Mouse (Mus musculus) neural tube, embryonic 15.5 days (tissue): Measurements from ENCODE around the gene Adgrg1. TPM values are rescaled to one million over a fixed set of nuclear protein-coding genes. Genes with fewer than 3 reads are reported as not detected.

Experiments used
- ATAC-seq: fragments of 200-750 bp; cut with Nextera tagmentation; 2 replicates; pipeline ENCODE4 v1.8.0; 2017; ENCODE audit warnings: mild to moderate bottlenecking, moderate TSS enrichment, moderate library complexity; ENCODE audit not compliant: low FRiP score
- H3K27ac ChIP-seq: fragments of 300-500 bp; sonication (generic); replicated peaks from 2 replicates; pipeline ENCODE4 v1.5.1; 2015; ENCODE audit warnings: mild to moderate bottlenecking, inconsistent platforms
- H3K27me3 ChIP-seq: fragments of 300-500 bp; sonication (generic); replicated peaks from 2 replicates; pipeline ENCODE4 v1.6.1; 2015; ENCODE audit warnings: inconsistent platforms
- H3K36me3 ChIP-seq: fragments of 300-500 bp; sonication (generic); 2 replicates; pipeline ENCODE4 v1.6.1; 2015; ENCODE audit warnings: inconsistent platforms
- H3K4me1 ChIP-seq: fragments of 300-500 bp; sonication (generic); 2 replicates; pipeline ENCODE4 v1.6.1; 2015; ENCODE audit warnings: inconsistent platforms
- H3K4me2 ChIP-seq: fragments of 300-500 bp; sonication (generic); 2 replicates; pipeline ENCODE4 v1.6.1; 2015; ENCODE audit warnings: inconsistent platforms, mild to moderate bottlenecking, moderate library complexity
- H3K4me3 ChIP-seq: fragments of 300-500 bp; sonication (generic); replicated peaks from 2 replicates; pipeline ENCODE4 v1.5.1; 2015; ENCODE audit warnings: mild to moderate bottlenecking, inconsistent platforms
- H3K9ac ChIP-seq: fragments of 300-500 bp; sonication (generic); replicated peaks from 2 replicates; pipeline ENCODE4 v1.6.1; 2015; ENCODE audit warnings: mild to moderate bottlenecking, inconsistent platforms
- H3K9me3 ChIP-seq: fragments of 300-500 bp; sonication (generic); replicated peaks from 2 replicates; pipeline ENCODE4 v1.6.1; 2016; ENCODE audit warnings: inconsistent platforms
- WGBS: fragments of 180-500 bp; shearing (Covaris S2); methylation state at CpG from one replicate; pipeline ENCODE4 v1.1.7; 2015; ENCODE audit warnings: mixed read lengths; 5-methylcytosine and 5-hydroxymethylcytosine counted together
- polyA plus RNA-seq: library from polyadenylated mRNA; unstranded; fragments of >200 nt; fragmentation: Nextera tagmentation; extraction: Ambion mirVana; gene quantifications from 2 replicates; pipeline ENCODE4 v1.2.1, GENCODE M21; 2015

Gene Adgrg1
- polyA plus RNA-seq, 1 experiment from 2014 or later, result 80.9 TPM

GRCm38 (mm10) chr8:95049636-95050035, 75.1 kb downstream of the Adgrg1 start:
- no peaks in the 10 kb centered on the region for H3K27me3 ChIP-seq
- no peak overlapping the region for H3K4me2 ChIP-seq
- no peaks in the 10 kb centered on the region for H3K9me3 ChIP-seq
- H3K4me1 ChIP-seq, result peaks cover 7% of the 10 kb centered on the region; the same call in 1 of the 2 replicates
- WGBS, result 73% methylated on average over 2 of the region's 2 CpGs
- no peak overlapping the region for H3K4me3 ChIP-seq
- H3K27ac ChIP-seq, result no peak overlapping the region
- H3K36me3 ChIP-seq, result no peaks in the 10 kb centered on the region
- no peak overlapping the region for H3K9ac ChIP-seq
- no peak for ATAC-seq

DNA sequence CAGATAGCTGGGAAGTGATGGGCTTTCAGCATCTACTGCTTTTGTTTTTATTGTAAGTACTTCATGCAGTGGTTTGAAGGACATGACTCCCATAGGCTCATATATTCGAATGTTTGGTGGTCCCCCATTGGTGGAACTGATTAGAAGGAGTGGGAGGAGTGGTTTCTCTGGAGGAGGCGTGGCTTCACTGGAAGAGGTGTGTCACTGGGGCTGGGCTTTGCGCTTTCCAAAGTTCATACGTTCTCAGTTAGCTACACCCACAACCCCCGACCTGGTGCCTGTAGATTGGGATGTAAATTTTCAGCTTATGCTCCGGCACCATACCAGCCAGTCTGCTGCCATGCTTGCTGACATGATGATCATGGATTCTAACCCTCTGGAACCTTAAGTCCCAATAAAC, 79.9 kb downstream of the Adgrg1 start:
- H3K27ac ChIP-seq, result no peak overlapping the region
- H3K9ac ChIP-seq, result no peak overlapping the region
- peaks cover 4% of the 10 kb centered on the region; the same call in 1 of the 2 replicates for H3K4me1 ChIP-seq
- H3K9me3 ChIP-seq, result no peaks in the 10 kb centered on the region
- H3K36me3 ChIP-seq, result no peaks in the 10 kb centered on the region
- no peak; the same call in 1 of the 2 replicates for ATAC-seq
- no peak overlapping the region for H3K4me2 ChIP-seq
- H3K4me3 ChIP-seq, result no peak overlapping the region
- no peaks in the 10 kb centered on the region for H3K27me3 ChIP-seq
- 64% methylated on average over 6 of the region's 6 CpGs for WGBS

- Histone ChIP-seq H3K9ac (no peak within 1 kb of the TSS), H3K4me2 (peak within 1 kb of the TSS; percentile 20; the same call in 1 of the 2 replicates), H3K27me3 (no peaks in the 10 kb centered on the region), H3K4me3 (no peak within 1 kb of the TSS), H3K9me3 (no peaks in the 10 kb centered on the region), H3K4me1 (peaks cover 4% of the 10 kb centered on the region; the same call in 1 of the 2 replicates), H3K36me3 (no peaks in the 10 kb centered on the region), H3K27ac (no peak within 1 kb of the TSS)
- ATAC-seq, result peak; percentile 82
- WGBS, result 29% methylated on average over 2 of the region's 2 CpGs
Measured at GRCm38 (mm10) chr8:95054927-95055510, 80.5 kb downstream of the Adgrg1 start, which contains the start of gene Drc7. TSS of gene Drc7 (plus strand) at chr8:95055103.

DNA sequence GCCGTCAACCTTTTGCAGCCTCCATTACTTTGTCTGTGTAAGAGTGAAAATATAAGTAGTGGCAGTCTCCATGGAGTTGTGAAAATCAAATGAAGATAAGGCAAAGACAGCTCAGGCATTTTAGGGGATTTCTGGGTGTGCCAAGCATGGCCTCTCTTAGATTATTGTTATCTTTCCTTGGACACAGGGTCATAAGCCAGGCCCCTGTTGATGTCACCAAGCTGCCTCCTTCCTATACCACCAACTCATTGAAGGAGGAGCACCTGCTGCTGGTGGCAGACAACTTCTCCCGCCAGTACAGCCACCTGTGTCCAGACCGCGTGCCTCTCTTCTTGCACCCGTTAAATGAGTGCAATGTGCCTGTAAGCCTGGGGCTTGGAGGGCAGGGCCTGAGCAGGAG, 81.9 kb downstream of the Adgrg1 start:
- H3K36me3 ChIP-seq, result no peaks in the 10 kb centered on the region
- H3K27me3 ChIP-seq, result no peaks in the 10 kb centered on the region
- H3K27ac ChIP-seq, result no peak overlapping the region
- peaks cover 4% of the 10 kb centered on the region; the same call in 1 of the 2 replicates for H3K4me1 ChIP-seq
- no peak for ATAC-seq
- 77% methylated on average over 5 of the region's 5 CpGs for WGBS
- no peak overlapping the region for H3K4me2 ChIP-seq
- no peak overlapping the region for H3K4me3 ChIP-seq
- no peaks in the 10 kb centered on the region for H3K9me3 ChIP-seq
- H3K9ac ChIP-seq, result no peak overlapping the region

GRCm38 (mm10) chr8:95058661-95059060, 84.1 kb downstream of the Adgrg1 start:
- ATAC-seq, result no peak

DNA sequence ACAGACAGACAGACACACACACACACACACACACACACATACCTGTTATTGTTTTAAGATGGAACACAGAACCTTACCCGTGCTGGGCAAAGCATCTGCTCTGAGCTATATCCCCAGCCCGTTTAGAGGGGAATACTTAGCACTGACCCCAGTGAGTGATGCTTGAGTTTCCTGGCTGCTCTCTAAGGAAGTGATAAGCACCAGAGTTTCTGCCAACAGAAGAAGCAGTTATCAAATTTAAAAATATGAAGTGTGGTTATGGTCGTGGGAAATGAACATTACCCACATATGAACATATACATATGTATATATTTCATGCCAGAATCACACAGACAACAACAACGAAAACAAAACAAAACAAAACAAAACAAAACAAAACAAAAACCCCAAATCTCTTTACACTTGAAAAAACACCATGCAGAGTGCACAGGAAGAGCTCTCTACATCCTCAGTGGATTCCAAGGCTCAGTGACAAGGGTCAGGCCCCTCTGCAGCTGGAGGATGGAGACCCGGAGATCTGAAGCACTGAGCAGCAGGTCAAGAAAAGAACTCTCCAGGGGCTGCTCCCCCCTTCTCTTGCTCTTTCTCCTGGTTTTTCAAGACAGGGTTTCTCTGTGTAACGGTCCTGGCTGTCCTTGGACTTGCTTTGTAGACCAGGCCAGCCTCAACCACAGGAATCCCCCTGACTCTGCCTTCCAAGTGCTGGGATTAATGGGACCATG, 85.4 kb downstream of the Adgrg1 start:
- ATAC-seq, result no peak
- Histone ChIP-seq H3K4me2 (no peak overlapping the region), H3K36me3 (no peaks in the 10 kb centered on the region), H3K27ac (no peak overlapping the region), H3K9ac (no peak overlapping the region), H3K4me1 (peaks cover 2% of the 10 kb centered on the region; the same call in 1 of the 2 replicates), H3K4me3 (no peak overlapping the region), H3K9me3 (no peaks in the 10 kb centered on the region), H3K27me3 (no peaks in the 10 kb centered on the region)
- WGBS, result 74% methylated on average over 6 of the region's 6 CpGs

More at GRCm38 (mm10) chr8:95058661-95059060, 84.1 kb downstream of the Adgrg1 start:
- Histone ChIP-seq H3K27ac (no peak overlapping the region), H3K4me2 (no peak overlapping the region), H3K27me3 (no peaks in the 10 kb centered on the region), H3K4me3 (no peak overlapping the region), H3K36me3 (no peaks in the 10 kb centered on the region), H3K4me1 (peaks cover 4% of the 10 kb centered on the region; the same call in 1 of the 2 replicates), H3K9me3 (no peaks in the 10 kb centered on the region), H3K9ac (no peak overlapping the region)
- 87% methylated on average over 6 of the region's 6 CpGs for WGBS

Other genes with a start within 250 kb of the Adgrg1 start
- 0.10 TPM in 1 of 2 replicates, not detected in the other for gene Ccl22, start 229.2 kb upstream of the Adgrg1 start, polyA plus RNA-seq
- gene Cx3cl1, start 202.7 kb upstream of the Adgrg1 start, polyA plus RNA-seq, result 56.7 and 57.0 TPM in 2 replicates
- gene Ccl17, start 164.3 kb upstream of the Adgrg1 start, polyA plus RNA-seq, result 0.92 and 1.1 TPM in 2 replicates
- gene Coq9, start 136.4 kb upstream of the Adgrg1 start, polyA plus RNA-seq, result 61.4 and 66.6 TPM in 2 replicates
- gene Ciapin1, start 136.4 kb upstream of the Adgrg1 start, polyA plus RNA-seq, result 177 and 195 TPM in 2 replicates
- gene Polr2c, start 117.3 kb upstream of the Adgrg1 start, polyA plus RNA-seq, result 117 and 122 TPM in 2 replicates
- 100 and 116 TPM in 2 replicates for gene Dok4, start 98.4 kb upstream of the Adgrg1 start, polyA plus RNA-seq
- gene Ccdc102a, start 56.7 kb upstream of the Adgrg1 start, polyA plus RNA-seq, result 6.2 and 13.2 TPM in 2 replicates
- gene Adgrg5, start 51.1 kb upstream of the Adgrg1 start, polyA plus RNA-seq, result 0.28 and 1.3 TPM in 2 replicates
- 0.95 and 4.7 TPM in 2 replicates for gene Adgrg3, start 42.9 kb downstream of the Adgrg1 start, polyA plus RNA-seq
- gene Drc7, start 80.4 kb downstream of the Adgrg1 start, polyA plus RNA-seq, result 1.2 and 1.8 TPM in 2 replicates
- gene Katnb1, start 106.4 kb downstream of the Adgrg1 start, polyA plus RNA-seq, result 41.5 and 43.3 TPM in 2 replicates
- 27.2 and 28.5 TPM in 2 replicates for gene Kifc3, start 228.1 kb downstream of the Adgrg1 start, polyA plus RNA-seq